Mouse (Mus musculus): ENCODE measurements around the gene Aig1. TPM values are rescaled to one million over a fixed set of nuclear protein-coding genes. Genes with fewer than 3 reads are reported as not detected.

Gene Aig1
- total RNA-seq, 2 experiments from 2014 or later = 19.5 to 22.7 TPM

- DNase-seq = no peak
Observed at GRCm38 (mm10) chr10:13702043-13702442, 166.7 kb downstream of the Aig1 start.

GRCm38 (mm10) chr10:13696326-13696725 is 172.5 kb downstream of the Aig1 start:
- DNase-seq = no peak

DNA sequence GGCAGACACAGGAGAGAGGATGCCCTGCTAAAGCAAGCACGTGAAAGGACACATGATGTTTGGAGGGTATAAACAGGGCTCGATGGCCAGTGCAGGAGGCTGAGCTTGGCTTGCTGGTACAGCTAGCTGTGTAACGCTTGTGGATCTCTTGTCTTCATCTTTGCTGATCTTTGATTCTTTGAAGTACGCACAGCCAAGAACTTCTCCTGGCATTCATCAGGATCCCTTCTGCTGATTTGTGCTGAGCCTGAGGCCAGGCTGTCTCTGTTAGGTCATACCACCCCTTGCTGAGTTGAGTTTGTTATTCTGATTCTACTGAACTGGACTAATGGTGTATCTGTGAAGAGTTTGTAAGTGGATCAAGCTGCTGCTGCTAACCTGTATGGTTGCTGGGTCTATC is 175.5 kb downstream of the Aig1 start:
- no peak for DNase-seq

- DNase-seq = no peak
Observed at GRCm38 (mm10) chr10:13690773-13691172, 178.0 kb downstream of the Aig1 start.

- DNase-seq = no peak
Observed at GRCm38 (mm10) chr10:13689841-13690590, 178.8 kb downstream of the Aig1 start.

GRCm38 (mm10) chr10:13688386-13689120 is 180.2 kb downstream of the Aig1 start:
- no peak for DNase-seq

- no peak for DNase-seq
Observed at GRCm38 (mm10) chr10:13687182-13687810, 181.5 kb downstream of the Aig1 start.

GRCm38 (mm10) chr10:13686127-13686526 is 182.7 kb downstream of the Aig1 start:
- DNase-seq = peak; percentile 20

- DNase-seq = no peak
Observed at GRCm38 (mm10) chr10:13685366-13685765, 183.4 kb downstream of the Aig1 start.

DNA sequence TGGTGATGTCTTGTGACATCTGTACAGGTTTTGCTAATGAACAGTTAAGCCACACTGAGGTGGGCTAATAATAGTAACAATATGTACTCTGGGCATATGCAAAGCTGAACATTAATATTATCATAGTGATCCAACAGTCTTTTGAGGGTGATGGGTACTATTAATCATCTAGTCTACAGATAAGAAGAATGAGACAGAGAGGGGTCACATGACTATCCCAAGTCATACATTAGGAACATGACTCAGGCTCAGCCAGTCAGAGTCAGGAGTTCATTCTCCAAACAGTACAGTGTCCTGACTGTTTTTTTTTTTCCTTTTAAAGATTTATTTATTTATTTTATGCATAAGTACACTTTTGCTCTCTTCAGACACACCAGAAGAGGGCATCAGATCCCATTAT is 184.3 kb downstream of the Aig1 start:
- DNase-seq = no peak

DNA sequence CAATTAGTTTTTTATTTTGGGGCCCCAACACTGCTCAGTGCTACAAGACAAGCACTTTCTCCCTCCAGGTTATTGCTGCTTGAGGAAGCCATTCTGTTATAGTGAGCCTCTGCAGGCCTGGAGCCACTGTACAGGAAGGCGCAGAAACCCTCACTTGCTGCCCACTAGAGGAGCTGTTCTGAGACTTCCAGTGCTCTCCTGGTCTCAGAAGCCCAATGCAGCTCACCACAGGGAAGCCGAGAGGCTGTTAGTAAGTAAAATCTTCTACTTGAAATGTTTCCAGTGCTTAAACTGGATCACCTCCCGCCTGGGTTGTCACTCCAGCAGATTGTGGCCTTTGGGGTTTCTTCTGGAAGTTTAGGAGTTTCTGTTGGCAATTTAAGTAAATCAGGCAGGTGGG is 186.2 kb downstream of the Aig1 start:
- DNase-seq = no peak

DNA sequence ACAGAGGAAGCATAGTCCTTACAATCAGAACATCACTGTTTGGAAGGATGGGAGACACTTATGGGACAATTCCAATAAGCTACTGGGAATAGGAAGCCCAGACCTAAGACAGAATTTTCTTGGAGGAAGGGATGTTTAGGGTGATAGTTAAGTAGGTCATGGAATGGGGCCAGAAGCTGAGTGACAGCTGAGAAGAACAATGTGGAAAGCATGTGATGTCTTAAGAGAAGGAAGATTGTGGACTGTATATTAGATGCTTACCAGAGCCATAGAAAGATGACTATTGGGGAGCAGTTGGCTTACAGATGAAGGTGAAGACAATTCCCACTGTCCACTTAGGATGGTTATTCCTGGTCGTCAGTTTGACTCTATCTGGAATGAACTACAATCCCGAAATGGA is 191.3 kb downstream of the Aig1 start:
- no peak for DNase-seq

DNA sequence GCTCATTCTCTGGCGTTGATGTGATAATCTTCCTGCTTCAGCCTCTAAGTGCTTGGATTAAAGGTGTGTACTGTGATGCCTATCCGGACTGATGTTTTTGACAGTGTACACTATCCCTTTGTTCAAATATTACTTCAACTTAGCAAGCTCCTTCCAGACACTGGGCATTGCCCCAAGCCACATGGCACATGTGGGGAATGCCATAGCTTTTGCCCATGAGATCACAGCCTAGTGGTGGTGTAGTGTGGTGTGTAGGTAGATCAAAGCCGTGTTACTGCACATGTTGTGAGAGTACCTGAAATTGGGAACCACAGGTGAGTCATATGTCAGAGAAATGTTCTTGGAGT is 193.8 kb downstream of the Aig1 start:
- DNase-seq = no peak

DNA sequence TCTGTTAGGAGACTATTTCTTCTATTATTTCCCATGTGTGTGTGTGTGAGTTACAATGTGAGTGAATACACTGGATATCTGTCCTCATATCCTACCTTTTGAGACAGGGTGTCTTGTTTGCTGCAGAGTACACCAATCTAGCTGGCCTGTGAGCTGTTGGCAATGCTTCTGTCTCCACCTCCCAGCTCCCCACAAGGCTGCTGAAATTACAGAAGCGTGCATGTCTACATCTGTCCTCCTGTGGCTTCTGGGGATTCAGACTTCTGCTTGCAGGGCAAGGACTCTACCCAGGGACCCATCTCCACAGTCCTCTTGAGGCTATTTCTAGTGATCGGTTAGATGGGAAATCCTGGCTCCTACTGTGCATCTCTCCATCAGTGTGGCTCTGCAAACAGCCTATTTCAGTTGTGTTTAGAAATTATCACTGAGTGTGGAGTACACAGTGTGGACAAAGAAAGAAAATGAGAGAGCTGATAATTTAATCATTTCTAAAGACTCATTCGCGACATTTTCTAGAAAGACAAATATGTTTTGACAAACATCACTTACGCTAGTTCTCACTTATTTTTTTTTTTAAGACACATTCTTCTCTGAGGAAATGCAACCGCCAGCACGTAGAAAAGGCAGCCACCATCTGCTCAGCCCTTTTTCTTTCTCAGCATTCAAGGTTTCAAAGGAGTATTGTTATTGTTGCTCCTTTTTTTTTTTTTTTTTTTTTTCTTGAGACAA is 194.3 kb downstream of the Aig1 start:
- no peak for DNase-seq

GRCm38 (mm10) chr10:13667166-13667696 is 201.5 kb downstream of the Aig1 start:
- DNase-seq = peak; percentile 55

GRCm38 (mm10) chr10:13663476-13663875 is 205.3 kb downstream of the Aig1 start:
- DNase-seq = no peak

GRCm38 (mm10) chr10:13659778-13660177 is 209.0 kb downstream of the Aig1 start:
- no peak for DNase-seq

DNA sequence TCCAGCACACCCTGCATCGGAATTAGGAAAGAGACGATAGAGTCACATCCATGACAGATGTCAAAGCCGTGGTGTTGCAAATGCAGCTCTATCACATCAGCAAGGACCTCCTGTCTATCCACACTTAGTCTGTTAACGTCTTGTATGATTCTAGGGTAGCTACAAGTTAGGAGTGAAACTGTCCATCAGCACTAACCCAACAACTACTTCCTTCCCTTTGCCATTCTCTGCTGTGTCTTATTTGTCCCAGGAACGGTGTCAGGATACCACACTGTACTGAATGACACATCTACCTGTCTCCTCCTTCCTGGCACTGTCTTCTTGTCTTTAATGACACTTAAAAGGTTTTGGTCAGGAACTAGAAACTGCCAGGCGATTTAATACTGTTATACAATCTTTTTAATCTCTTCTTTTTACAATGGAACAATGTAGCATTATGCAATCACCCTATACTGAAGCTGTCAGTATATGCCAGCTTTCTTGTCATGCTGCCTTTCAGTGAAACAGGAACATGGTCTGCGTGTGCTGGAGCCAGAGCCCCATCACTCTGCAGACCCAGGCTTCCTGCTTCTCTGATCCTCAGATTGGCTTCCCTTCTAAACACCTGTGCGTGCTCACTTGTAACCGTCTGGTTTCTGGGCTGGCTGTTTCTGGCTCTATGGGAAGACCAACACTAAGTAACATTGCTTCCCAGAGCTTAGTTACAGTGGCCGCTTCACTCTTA is 214.9 kb downstream of the Aig1 start:
- no peak for DNase-seq

- DNase-seq = no peak
Observed at GRCm38 (mm10) chr10:13653326-13653725, 215.5 kb downstream of the Aig1 start.

DNA sequence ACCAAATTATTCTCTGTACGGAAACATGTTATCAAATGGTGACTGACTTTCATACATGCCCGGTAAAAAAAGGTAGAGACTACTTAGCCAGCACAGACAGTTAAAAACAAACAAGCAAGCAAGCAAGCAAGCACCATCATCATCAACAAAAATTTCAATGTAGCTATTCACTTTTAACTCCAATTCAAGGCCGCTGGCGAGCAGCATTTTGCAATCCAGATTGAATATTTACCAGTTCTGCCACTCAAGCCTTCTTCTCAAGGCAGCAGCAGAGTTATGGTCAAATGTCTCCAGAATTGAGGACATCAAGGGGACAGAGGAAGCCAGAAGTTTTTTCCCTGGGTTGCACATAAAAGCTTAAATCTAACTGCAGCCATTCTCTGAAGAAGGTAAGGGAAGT is 216.7 kb downstream of the Aig1 start:
- no peak for DNase-seq

- no peak for DNase-seq
Observed at GRCm38 (mm10) chr10:13641750-13642149, 227.0 kb downstream of the Aig1 start.

GRCm38 (mm10) chr10:13631796-13632195 is 237.0 kb downstream of the Aig1 start:
- DNase-seq = no peak

Data from gastrocnemius, postnatal 25 days (tissue).